Mouse (Mus musculus) kidney, embryonic 14.5 days (tissue): ENCODE results near the gene Aurkb. TPM values are rescaled to one million over a fixed set of nuclear protein-coding genes. Genes with fewer than 3 reads are reported as not detected.
A peak's percentile ranks its signal among the peaks of the same experiment; 100 is the strongest.
"Not testable (repeated sequence)": the region's sequence is repeated elsewhere in the genome, so short reads cannot be mapped to it uniquely, and the experiment has no call there.

Experiments used
- ATAC-seq: fragments of 200-750 bp; cut with Nextera tagmentation; 2 replicates; pipeline ENCODE4 v1.8.0; 2017; ENCODE audit warnings: moderate number of reproducible peaks, mild to moderate bottlenecking, moderate TSS enrichment, moderate library complexity; ENCODE audit not compliant: low FRiP score, low TSS enrichment
- H3K27ac ChIP-seq: fragments of 300-500 bp; sonication (generic); 2 replicates; pipeline ENCODE4 v1.5.1; 2014; ENCODE audit warnings: low read depth, mild to moderate bottlenecking, low read length, moderate library complexity, mixed read lengths
- H3K27me3 ChIP-seq: fragments of 300-500 bp; sonication (generic); 2 replicates; pipeline ENCODE4 v1.6.1; 2014; ENCODE audit warnings: mild to moderate bottlenecking, low read length; ENCODE audit not compliant: control insufficient read depth, insufficient read depth
- H3K36me3 ChIP-seq: fragments of 300-500 bp; sonication (generic); 2 replicates; pipeline ENCODE4 v1.6.1; 2014; ENCODE audit warnings: low read length, mixed read lengths; ENCODE audit not compliant: control insufficient read depth, insufficient read depth
- H3K4me1 ChIP-seq: fragments of 300-500 bp; sonication (generic); 2 replicates; pipeline ENCODE4 v1.6.1; 2014; ENCODE audit warnings: low read length, mixed read lengths; ENCODE audit not compliant: control insufficient read depth, insufficient read depth
- H3K4me2 ChIP-seq: fragments of 300-500 bp; sonication (generic); replicated peaks from 2 replicates; pipeline ENCODE4 v1.6.1; 2014; ENCODE audit warnings: low read depth, mild to moderate bottlenecking, low read length
- H3K4me3 ChIP-seq: fragments of 300-500 bp; sonication (generic); 2 replicates; pipeline ENCODE4 v1.5.1; 2014; ENCODE audit warnings: mild to moderate bottlenecking, low read length
- H3K9ac ChIP-seq: fragments of 300-500 bp; sonication (generic); 2 replicates; pipeline ENCODE4 v1.6.1; 2014; ENCODE audit warnings: low read depth, mild to moderate bottlenecking, low read length, moderate library complexity
- H3K9me3 ChIP-seq: fragments of 300-500 bp; sonication (generic); 2 replicates; pipeline ENCODE4 v1.6.1; 2016; ENCODE audit warnings: low read length; ENCODE audit not compliant: control insufficient read depth
- WGBS: fragments of 180-500 bp; shearing (Covaris S2); extraction: QIAGEN DNeasy Blood & Tissue Kit; methylation state at CpG from one replicate; pipeline ENCODE4 v1.1.7; 2014; 5-methylcytosine and 5-hydroxymethylcytosine counted together
- polyA plus RNA-seq: library from polyadenylated mRNA; unstranded; fragments of >200 nt; fragmentation: Nextera tagmentation; extraction: Ambion mirVana; gene quantifications from 2 replicates; pipeline ENCODE4 v1.2.1, GENCODE M21; 2014

The Aurkb gene
- polyA plus RNA-seq, 1 experiment from 2014 or later = 155 TPM

DNA sequence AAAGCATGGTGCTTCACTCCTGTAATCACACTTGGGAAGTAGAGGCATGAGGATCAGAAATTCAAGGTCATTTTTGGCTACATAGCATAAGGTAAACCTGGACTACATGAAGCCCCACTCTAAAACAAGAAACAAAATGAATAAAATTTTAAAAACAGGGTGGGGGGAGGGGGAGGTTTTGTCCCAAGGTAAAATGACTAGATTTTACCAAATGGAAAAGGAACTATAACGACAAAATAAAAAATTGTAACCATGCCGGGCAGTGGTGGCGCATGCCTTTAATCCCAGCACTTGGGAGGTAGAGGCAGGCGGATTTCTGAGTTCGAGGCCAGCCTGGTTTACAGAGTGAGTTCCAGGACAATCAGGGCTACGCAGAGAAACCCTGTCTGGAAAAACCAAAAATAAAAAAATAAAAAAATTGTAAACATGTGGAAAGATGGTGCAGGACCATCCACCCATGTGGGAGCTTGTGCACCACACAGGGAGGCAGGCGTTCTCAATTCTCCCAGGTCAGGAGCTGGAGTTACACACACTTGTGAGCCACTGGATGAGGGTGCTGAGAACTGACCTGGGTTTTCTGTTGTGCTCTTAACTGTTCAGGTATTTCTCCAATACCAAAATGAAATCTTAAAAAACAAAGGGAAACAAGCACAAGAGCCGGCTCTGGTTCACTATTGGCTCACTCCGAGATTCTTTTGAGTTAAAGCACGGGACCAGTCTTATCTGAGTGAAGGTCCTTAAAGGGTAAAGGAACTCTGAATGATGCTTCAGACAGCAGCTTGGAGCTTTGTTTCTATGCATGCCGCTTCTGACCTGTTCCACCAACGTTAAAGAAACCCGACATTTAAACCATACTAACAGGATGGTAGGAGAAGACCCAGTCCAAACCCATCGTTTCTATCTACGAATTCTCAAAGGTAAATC is 34.8 kb upstream of the Aurkb start:
- Histone ChIP-seq H3K4me2 (peak overlapping the region; percentile 84; the same call in 1 of the 2 replicates), H3K4me1 (peaks cover 12% of the 10 kb centered on the region; the same call in 1 of the 2 replicates), H3K4me3 (no peak overlapping the region; the same call in 1 of the 2 replicates), H3K9ac (no peak overlapping the region), H3K27ac (no peak overlapping the region), H3K9me3 (no peaks in the 10 kb centered on the region), H3K36me3 (no peaks in the 10 kb centered on the region), H3K27me3 (no peaks in the 10 kb centered on the region)
- 93% methylated on average over 15 of the region's 15 CpGs for WGBS
- no peak for ATAC-seq

GRCm38 (mm10) chr11:69011445-69011844 is 34.0 kb upstream of the Aurkb start:
- WGBS = 71% methylated on average over 2 of the region's 2 CpGs
- H3K27me3 ChIP-seq, H3K36me3 ChIP-seq, H3K9me3 ChIP-seq, H3K9ac ChIP-seq, ATAC-seq: not testable (repeated sequence)
- H3K27ac ChIP-seq = peak overlapping the region; percentile 88; the same call in 1 of the 2 replicates
- H3K4me3 ChIP-seq = peak overlapping the region; percentile 55
- peak overlapping the region; percentile 84 for H3K4me2 ChIP-seq
- peaks cover 12% of the 10 kb centered on the region; the same call in 1 of the 2 replicates for H3K4me1 ChIP-seq

GRCm38 (mm10) chr11:69012071-69012601 is 33.3 kb upstream of the Aurkb start:
- H3K9me3 ChIP-seq = no peaks in the 10 kb centered on the region
- 2% methylated on average over 18 of the region's 18 CpGs for WGBS

DNA sequence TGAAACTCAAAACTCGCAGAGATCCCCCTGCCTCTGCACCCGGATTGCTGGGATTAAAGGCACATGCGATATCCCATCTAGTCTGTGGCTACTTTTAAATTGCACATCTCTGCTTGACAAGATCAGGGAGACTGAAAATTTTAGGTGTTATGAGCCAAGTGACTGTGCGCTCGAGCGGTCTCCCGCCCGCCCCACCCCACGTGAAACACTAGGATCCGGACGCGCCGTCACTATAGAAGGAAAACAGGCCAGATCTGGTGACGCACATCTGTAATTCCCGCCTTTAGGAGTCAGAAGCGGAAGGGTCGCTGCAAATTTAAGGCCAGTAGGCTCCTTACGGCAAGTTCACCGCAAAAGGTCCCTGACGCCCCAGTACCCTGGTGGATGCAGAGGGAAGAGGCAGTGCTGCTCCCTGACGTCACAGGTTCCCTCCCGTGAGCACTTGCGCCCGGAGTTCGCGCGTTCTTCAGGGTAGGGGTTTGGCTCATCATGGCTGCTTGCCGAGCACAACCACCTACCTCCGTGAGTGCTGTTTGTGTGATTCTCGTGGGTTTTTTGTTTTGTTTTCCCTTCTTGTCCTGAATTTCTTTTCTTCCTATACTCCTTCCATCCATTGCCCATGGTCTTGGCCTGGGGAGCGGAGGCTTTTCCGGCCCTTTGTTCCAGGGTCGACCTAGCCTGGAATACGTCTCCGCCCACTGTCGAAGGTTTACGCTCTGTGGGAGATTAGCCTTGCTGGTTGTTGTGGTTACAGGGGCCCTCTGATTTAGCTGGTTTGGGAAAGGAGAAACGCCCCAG is 29.6 kb upstream of the Aurkb start, which contains the start of gene Ctc1:
Gene Ctc1, plus strand, starts transcription at position 268 of the 798 bp plus-strand sequence.
- WGBS = 3% methylated on average over 38 of the region's 38 CpGs
- Histone ChIP-seq H3K27ac (peak within 1 kb of the TSS; percentile 92), H3K9me3 (no peaks in the 10 kb centered on the region), H3K9ac (peak within 1 kb of the TSS; percentile 90), H3K4me3 (peak within 1 kb of the TSS; percentile 81), H3K36me3 (no peaks in the 10 kb centered on the region), H3K4me1 (peaks cover 9% of the 10 kb centered on the region; the same call in 1 of the 2 replicates), H3K27me3 (no peaks in the 10 kb centered on the region), H3K4me2 (peak within 1 kb of the TSS; percentile 82)
- ATAC-seq = peak; percentile 97

More at GRCm38 (mm10) chr11:69012071-69012601, 33.3 kb upstream of the Aurkb start:
- peak overlapping the region; percentile 88 for H3K27ac ChIP-seq
- ATAC-seq = peak; percentile 32; the same call in 1 of the 2 replicates
- peak overlapping the region; percentile 71 for H3K9ac ChIP-seq
- no peaks in the 10 kb centered on the region for H3K36me3 ChIP-seq
- H3K4me3 ChIP-seq = peak overlapping the region; percentile 55
- H3K4me2 ChIP-seq = peak overlapping the region; percentile 84
- no peaks in the 10 kb centered on the region for H3K27me3 ChIP-seq
- H3K4me1 ChIP-seq = peaks cover 15% of the 10 kb centered on the region; the same call in 1 of the 2 replicates

GRCm38 (mm10) chr11:69016755-69017154 is 28.7 kb upstream of the Aurkb start:
- Histone ChIP-seq H3K27ac (peak overlapping the region; percentile 92; the same call in 1 of the 2 replicates), H3K9ac (peak overlapping the region; percentile 90), H3K4me2 (peak overlapping the region; percentile 82), H3K4me3 (peak overlapping the region; percentile 81), H3K36me3 (peaks cover 6% of the 10 kb centered on the region), H3K9me3 (no peaks in the 10 kb centered on the region), H3K27me3 (no peaks in the 10 kb centered on the region), H3K4me1 (peaks cover 6% of the 10 kb centered on the region; the same call in 1 of the 2 replicates)
- ATAC-seq = no peak
- WGBS = 71% methylated on average over 3 of the region's 3 CpGs

GRCm38 (mm10) chr11:69020691-69021090 is 24.8 kb upstream of the Aurkb start:
- Histone ChIP-seq H3K9ac (no peak overlapping the region), H3K4me1 (peaks cover 6% of the 10 kb centered on the region; the same call in 1 of the 2 replicates), H3K4me3 (no peak overlapping the region), H3K9me3 (no peaks in the 10 kb centered on the region), H3K36me3 (peaks cover 45% of the 10 kb centered on the region), H3K27me3 (no peaks in the 10 kb centered on the region), H3K27ac (no peak overlapping the region), H3K4me2 (no peak overlapping the region)
- ATAC-seq = no peak

DNA sequence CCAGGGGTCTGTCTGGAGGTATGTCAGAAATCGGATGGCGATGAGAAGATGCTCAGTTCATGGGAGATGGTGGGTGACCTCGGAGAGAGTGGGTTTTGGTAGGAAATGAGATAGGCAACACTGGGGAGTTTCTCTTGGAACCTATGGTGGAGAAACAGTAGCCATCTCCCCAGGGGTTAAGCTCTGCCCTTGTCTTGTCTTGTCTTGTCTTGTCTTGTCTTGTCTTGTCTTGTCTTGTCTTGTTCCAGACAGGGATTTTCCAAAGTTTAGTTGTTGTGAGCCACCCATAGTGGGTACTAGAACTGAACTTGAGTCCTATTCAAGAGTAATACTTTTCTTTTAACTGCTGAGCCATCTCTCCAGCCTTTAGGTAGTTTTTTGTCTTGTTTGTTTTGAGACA is 18.9 kb upstream of the Aurkb start:
- Histone ChIP-seq H3K36me3 (peaks cover 99% of the 10 kb centered on the region), H3K9me3 (no peaks in the 10 kb centered on the region), H3K27ac (no peak overlapping the region), H3K4me3 (no peak overlapping the region), H3K9ac (no peak overlapping the region), H3K4me2 (no peak overlapping the region), H3K4me1 (no peaks in the 10 kb centered on the region), H3K27me3 (no peaks in the 10 kb centered on the region)
- no peak for ATAC-seq
- WGBS = 94% methylated on average over 3 of the region's 3 CpGs

DNA sequence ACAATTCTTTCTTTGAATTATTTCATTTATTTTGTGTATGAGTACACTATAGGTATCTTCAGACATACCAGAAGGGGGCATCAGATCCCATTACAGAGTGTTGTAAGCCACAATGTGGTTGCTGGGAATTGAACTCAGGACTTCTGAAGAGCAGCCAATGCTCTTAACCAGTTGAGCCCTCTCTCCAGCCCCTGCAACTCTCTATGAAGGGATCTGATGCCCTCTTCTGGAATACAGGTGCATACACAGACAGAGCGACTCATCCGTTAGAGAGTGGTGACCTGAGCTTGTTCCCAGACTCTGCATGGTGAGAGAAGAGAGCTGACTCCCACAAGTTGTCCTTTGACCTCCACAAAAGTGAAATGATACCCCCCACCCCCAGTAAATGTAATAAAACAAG is 16.6 kb upstream of the Aurkb start:
- no peaks in the 10 kb centered on the region for H3K27me3 ChIP-seq
- no peak for ATAC-seq
- H3K9me3 ChIP-seq = no peaks in the 10 kb centered on the region
- H3K4me2 ChIP-seq = no peak overlapping the region
- no peak overlapping the region for H3K27ac ChIP-seq
- peaks cover 93% of the 10 kb centered on the region for H3K36me3 ChIP-seq
- 64% methylated on average over 2 of the region's 2 CpGs for WGBS
- no peak overlapping the region for H3K9ac ChIP-seq
- H3K4me3 ChIP-seq = no peak overlapping the region
- no peaks in the 10 kb centered on the region for H3K4me1 ChIP-seq
